Mouse (Mus musculus) liver, embryonic 14.5 days (tissue): ENCODE results near the gene Hspb9.

ENCODE experiments used
- CTCF ChIP-seq: IDR thresholded peaks from 2 replicates; pipeline ENCODE4 v1.5.1; 2016; ENCODE audit warnings: antibody characterized with exemption, low read depth, control low read depth
- EP300 ChIP-seq: IDR thresholded peaks from 2 replicates; pipeline ENCODE4 v1.6.1; 2016; ENCODE audit warnings: antibody characterized with exemption, low read depth

DNA sequence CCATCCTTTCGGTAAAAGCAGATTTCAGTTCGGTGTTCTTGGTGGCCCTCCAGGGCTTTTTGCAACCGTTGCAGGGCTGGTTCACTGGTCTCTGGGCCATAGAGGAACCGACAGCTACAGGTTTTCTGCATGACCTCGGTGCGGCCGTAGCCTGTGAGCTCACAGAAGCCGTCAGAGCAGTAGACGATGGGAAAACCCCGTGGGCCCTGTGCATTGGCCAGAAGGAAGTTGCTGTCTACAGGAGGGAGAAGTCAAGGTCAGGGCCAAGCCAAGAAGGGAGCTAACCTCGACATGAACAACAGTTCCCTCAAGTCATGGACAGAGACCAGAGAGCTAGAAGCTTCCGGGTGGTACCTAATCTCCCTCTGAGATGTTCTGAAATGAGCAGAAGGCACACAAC, 43.9 kb downstream of the Hspb9 start:
- TF ChIP-seq EP300 = no peak
- no peak for TF ChIP-seq CTCF
